Mouse (Mus musculus) megakaryocyte, embryonic 14.5 days (primary cell): ENCODE results near the gene Lhx3.

ENCODE experiments used
- FLI1 ChIP-seq: IDR thresholded peaks from 2 replicates; pipeline ENCODE4 v1.6.1; 2012; ENCODE audit warnings: low read length, inconsistent platforms, mixed read lengths
- GATA1 ChIP-seq: IDR thresholded peaks from 3 replicates; pipeline ENCODE4 v1.6.1; 2012; ENCODE audit warnings: mixed read lengths, low read length, inconsistent platforms, borderline replicate concordance

DNA sequence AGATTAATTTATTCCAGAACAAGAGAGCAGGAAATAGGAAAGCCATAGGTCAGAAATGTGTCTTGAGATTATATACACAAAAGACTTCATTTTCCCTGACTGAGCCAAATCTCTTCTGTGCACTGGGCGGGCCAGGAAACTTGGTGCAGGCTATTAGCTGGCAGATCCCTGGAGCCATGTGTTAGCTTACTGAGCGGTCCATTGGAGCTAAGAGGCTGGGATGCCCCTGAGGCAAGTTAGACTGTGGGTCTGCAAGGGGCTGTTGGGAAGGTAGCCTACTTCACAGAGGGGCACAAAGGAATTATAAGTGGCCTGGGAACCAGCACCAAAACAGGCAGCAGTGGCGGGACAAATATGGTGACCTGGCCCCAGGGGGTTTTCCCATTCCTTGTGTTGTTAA is 32.8 kb upstream of the Lhx3 start:
- TF ChIP-seq GATA1 (no peak), FLI1 (no peak)
